ENCODE assay signal across 20 mouse cellular contexts in the genomic region with DNA sequence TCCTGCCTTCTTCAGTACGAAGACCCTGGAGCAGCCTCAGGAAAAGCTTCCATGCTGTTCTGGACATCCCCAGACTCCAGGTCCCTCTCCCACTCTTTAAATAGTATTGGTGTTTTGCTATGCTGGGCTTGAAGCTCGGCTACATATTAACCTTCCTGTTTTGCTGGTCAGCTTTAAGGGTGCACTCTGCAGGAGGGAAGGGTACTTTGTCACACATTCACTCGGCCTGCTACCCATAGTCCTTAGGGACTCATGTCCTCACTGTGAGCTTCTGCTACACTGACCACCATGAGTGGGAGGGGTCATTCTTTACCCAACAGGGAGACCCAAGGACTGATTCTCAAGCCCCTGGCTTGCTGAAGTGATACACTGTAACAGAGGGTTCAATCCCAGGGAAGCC. TPM values are rescaled to one million over a fixed set of nuclear protein-coding genes. Genes with fewer than 3 reads are reported as not detected.
A peak's percentile ranks its signal among the peaks of the same experiment; 100 is the strongest.
DNase-seq lines count a peak whose midpoint lies in the region; ATAC-seq and TF ChIP-seq lines count a peak whose summit lies in the region.
"Had no signal": no experiment of that assay in that cellular context is flagged by ENCODE, and none has a peak within 500 bp of the region (broad histone marks: within the 10 kb centered on the region; RNA-seq: fewer than 3 reads in every experiment).

No protein-coding gene starts in this region.

- peaks cover 98% of the 10 kb centered on the region for H3K4me1 ChIP-seq in megakaryocyte, embryonic 14.5 days
- peaks cover 14% of the 10 kb centered on the region for H3K4me1 ChIP-seq in small intestine, adult 2 months (ENCODE audit: control insufficient read depth, insufficient read depth, insufficient read length, low read length)
- peaks cover 5% of the 10 kb centered on the region for H3K4me1 ChIP-seq in midbrain, embryonic 16.5 days (ENCODE audit: control insufficient read depth, insufficient read depth, low read length)

- H3K9ac ChIP-seq in midbrain, embryonic 16.5 days (ENCODE audit: low read depth, low read length) = no peak overlapping the region
- H3K9ac ChIP-seq: forebrain, postnatal 0 days; midbrain, embryonic 13.5 days had no signal

- peaks cover 91% of the 10 kb centered on the region for H3K36me3 ChIP-seq in megakaryocyte, embryonic 14.5 days (replicated peaks; ENCODE audit: low read length)
- H3K36me3 ChIP-seq in small intestine, adult 2 months (ENCODE audit: control insufficient read depth, insufficient read depth, low read length) = peaks cover 8% of the 10 kb centered on the region
- H3K36me3 ChIP-seq in midbrain, embryonic 16.5 days (ENCODE audit: control insufficient read depth, insufficient read depth, low read length) = peaks cover 19% of the 10 kb centered on the region

- no peak for TF ChIP-seq CTCF in small intestine, adult 2 months (IDR thresholded peaks at IDR 0.05; ENCODE audit: extremely low read depth, insufficient read length, insufficient replicate concordance, low read depth, low read length)

- ATAC-seq in megakaryocyte, adult 5-6 weeks (ENCODE audit: poor library complexity, severe bottlenecking) = no peak
- no peak for ATAC-seq in midbrain, embryonic 16.5 days
- ATAC-seq: forebrain, postnatal 0 days; hindbrain, embryonic 16.5 days; midbrain, embryonic 13.5 days had no signal

- no peaks in the 10 kb centered on the region for H3K27me3 ChIP-seq in megakaryocyte, embryonic 14.5 days (replicated peaks)
- H3K27me3 ChIP-seq in small intestine, adult 2 months (ENCODE audit: control insufficient read depth, insufficient read depth, low read length) = no peaks in the 10 kb centered on the region
- H3K27me3 ChIP-seq in midbrain, embryonic 16.5 days (ENCODE audit: control insufficient read depth, insufficient read depth, low read depth, low read length) = no peaks in the 10 kb centered on the region

- WGBS in small intestine, adult 2 months = 74% methylated on average over 3 of the region's 3 CpGs
- 82% methylated on average over 3 of the region's 3 CpGs for WGBS in midbrain, embryonic 16.5 days

- no peak overlapping the region for H3K4me2 ChIP-seq in midbrain, embryonic 16.5 days (ENCODE audit: low read length)
- H3K4me2 ChIP-seq: midbrain, embryonic 13.5 days had no signal

- DNase-seq in induced T-regulatory cell, adult 2 months (ENCODE audit: low read depth) = peak; percentile 21
- DNase-seq in kidney, postnatal 10 days = peak; percentile 45
- no peak for DNase-seq in embryo, embryonic 10.5 days (ENCODE audit: low spot score)
- no peak for DNase-seq in frontal cortex, postnatal 14 days (ENCODE audit: low spot score in 2 of 2)
- DNase-seq: adrenal gland, adult 8-10 months; cerebellum, postnatal 10 days; forebrain, postnatal 0 days; gastrocnemius, postnatal 25 days; thymus, adult 2 months had no signal

- H3K27ac ChIP-seq in small intestine, adult 2 months (ENCODE audit: insufficient read depth, low read depth, low read length) = 0 out of 2 replicates have a peak overlapping the region, but pooled peaks have one; percentile 37
- H3K27ac ChIP-seq in midbrain, embryonic 16.5 days (ENCODE audit: low read length) = no peak overlapping the region
- H3K27ac ChIP-seq: heart, embryonic 10.5 days; midbrain, embryonic 13.5 days had no signal

- no peak for TF ChIP-seq POLR2A in small intestine, adult 2 months (IDR thresholded peaks at IDR 0.05; ENCODE audit: low read depth, low read length)

- H3K9me3 ChIP-seq in megakaryocyte, embryonic 14.5 days = no peaks in the 10 kb centered on the region
- no peaks in the 10 kb centered on the region for H3K9me3 ChIP-seq in midbrain, embryonic 16.5 days (replicated peaks; ENCODE audit: control insufficient read depth, low read length, poor library complexity, severe bottlenecking)
- H3K9me3 ChIP-seq: heart, embryonic 10.5 days had no signal

- H3K4me3 ChIP-seq in megakaryocyte, embryonic 14.5 days (replicated peaks) = peak overlapping the region; percentile 92
- H3K4me3 ChIP-seq in small intestine, adult 2 months (ENCODE audit: low read depth, low read length) = no peak overlapping the region
- no peak overlapping the region for H3K4me3 ChIP-seq in midbrain, embryonic 16.5 days (ENCODE audit: low read depth, low read length)
- H3K4me3 ChIP-seq: heart, embryonic 10.5 days; midbrain, embryonic 13.5 days had no signal

RNA-seq across cellular contexts. Expression of a gene that starts 2.1 kb away (rescaled TPM):
- 3,699 and 12,582 TPM in 2 replicates for polyA plus RNA-seq in megakaryocyte, embryonic 14.5 days (2012; ENCODE audit: insufficient read depth, low replicate concordance)
- total RNA-seq in megakaryocyte, adult 5-6 weeks (2015) = 547 and 634 TPM in 2 replicates
- 285 and 337 TPM in 2 replicates for total RNA-seq in megakaryocyte, adult 5-6 weeks (2017)
- 127 and 242 TPM in 2 replicates for polyA plus RNA-seq in small intestine, adult 2 months (2012; rRNA removed)
- 27.3 and 29.8 TPM in 2 replicates for polyA plus RNA-seq in midbrain, embryonic 16.5 days (2015; fragmentation: Nextera tagmentation; extraction: Ambion mirVana)
- polyA plus RNA-seq: C2C12 had no signal

RNA-seq across cellular contexts. Expression of a gene that starts 8.8 kb away (rescaled TPM):
- polyA plus RNA-seq in megakaryocyte, embryonic 14.5 days (2012; ENCODE audit: insufficient read depth, low replicate concordance) = 0.68 TPM in 1 of 2 replicates, not detected in the other
- total RNA-seq in megakaryocyte, adult 5-6 weeks (2015) = not detected in 2 replicates
- not detected in 2 replicates for total RNA-seq in megakaryocyte, adult 5-6 weeks (2017)
- 0.30 and 0.81 TPM in 2 replicates for polyA plus RNA-seq in small intestine, adult 2 months (2012; rRNA removed)
- polyA plus RNA-seq in midbrain, embryonic 16.5 days (2015; fragmentation: Nextera tagmentation; extraction: Ambion mirVana) = not detected in 2 replicates
- total RNA-seq: ES-E14; gastrocnemius, postnatal 25 days; heart, postnatal 25 days; left cerebral cortex, postnatal 25 days had no signal
- polyA plus RNA-seq: forebrain, postnatal 0 days; heart, embryonic 10.5 days; hindbrain, embryonic 16.5 days; midbrain, embryonic 13.5 days had no signal

RNA-seq across cellular contexts. Expression of a gene that starts 12.6 kb away (rescaled TPM):
- 66.0 and 142 TPM in 2 replicates for polyA plus RNA-seq in megakaryocyte, embryonic 14.5 days (2012; ENCODE audit: insufficient read depth, low replicate concordance)
- total RNA-seq in megakaryocyte, adult 5-6 weeks (2015) = 9.8 and 10.3 TPM in 2 replicates
- 15.2 and 15.6 TPM in 2 replicates for total RNA-seq in megakaryocyte, adult 5-6 weeks (2017)
- polyA plus RNA-seq in small intestine, adult 2 months (2012; rRNA removed) = 18.8 and 30.5 TPM in 2 replicates
- 72.8 and 84.6 TPM in 2 replicates for polyA plus RNA-seq in midbrain, embryonic 16.5 days (2015; fragmentation: Nextera tagmentation; extraction: Ambion mirVana)

RNA-seq across cellular contexts. Expression of a gene that starts 29.9 kb away (rescaled TPM):
- polyA plus RNA-seq in megakaryocyte, embryonic 14.5 days (2012; ENCODE audit: insufficient read depth, low replicate concordance) = 2.8 and 8.0 TPM in 2 replicates
- 0.09 and 0.25 TPM in 2 replicates for total RNA-seq in megakaryocyte, adult 5-6 weeks (2015)
- not detected in 2 replicates for total RNA-seq in megakaryocyte, adult 5-6 weeks (2017)
- polyA plus RNA-seq in small intestine, adult 2 months (2012; rRNA removed) = 2.2 and 3.4 TPM in 2 replicates
- not detected in 2 replicates for polyA plus RNA-seq in midbrain, embryonic 16.5 days (2015; fragmentation: Nextera tagmentation; extraction: Ambion mirVana)
- total RNA-seq: adrenal gland, adult 8-10 months; forebrain, postnatal 0 days had no signal
- polyA plus RNA-seq: forebrain, postnatal 0 days; hindbrain, embryonic 16.5 days; midbrain, embryonic 13.5 days had no signal

RNA-seq across cellular contexts. Expression of a gene that starts 45.2 kb away (rescaled TPM):
- polyA plus RNA-seq in megakaryocyte, embryonic 14.5 days (2012; ENCODE audit: insufficient read depth, low replicate concordance) = 86.9 and 219 TPM in 2 replicates
- total RNA-seq in megakaryocyte, adult 5-6 weeks (2015) = 42.0 and 48.6 TPM in 2 replicates
- total RNA-seq in megakaryocyte, adult 5-6 weeks (2017) = 50.8 and 59.5 TPM in 2 replicates
- 35.7 and 44.9 TPM in 2 replicates for polyA plus RNA-seq in small intestine, adult 2 months (2012; rRNA removed)
- polyA plus RNA-seq in midbrain, embryonic 16.5 days (2015; fragmentation: Nextera tagmentation; extraction: Ambion mirVana) = 35.0 and 36.4 TPM in 2 replicates

Comparison
In these comparisons a context has a peak if more than half of its experiments do, and no peak if none do; other contexts are left out.
1. DNase-seq: peak in induced T-regulatory cell, adult 2 months (single experiment) and kidney, postnatal 10 days (single experiment); none in embryo, embryonic 10.5 days (single experiment) and frontal cortex, postnatal 14 days (0 of 2).
2. RNA of a gene that starts 2.1 kb away (polyA plus RNA-seq): 3,699 to 12,582 TPM in megakaryocyte, embryonic 14.5 days; 127 to 242 TPM in small intestine, adult 2 months and 27.3 to 29.8 TPM in midbrain, embryonic 16.5 days; every median in the first group is over 10 times any median in the second.